Mouse (Mus musculus): ENCODE data around the gene Nepn. TPM values are rescaled to one million over a fixed set of nuclear protein-coding genes. Genes with fewer than 3 reads are reported as not detected.

Gene Nepn
- total RNA-seq, 2 experiments from 2014 or later = not detected

- no peak for ATAC-seq (replicated peaks; ENCODE audit: low FRiP score, low TSS enrichment, poor library complexity, severe bottlenecking)
Observed at GRCm38 (mm10) chr10:52396647-52397046, 7.9 kb downstream of the Nepn start.

GRCm38 (mm10) chr10:52398715-52399114, 9.9 kb downstream of the Nepn start:
- no peak for ATAC-seq (replicated peaks; ENCODE audit: low FRiP score, low TSS enrichment, poor library complexity, severe bottlenecking)

- no peak for ATAC-seq (replicated peaks; ENCODE audit: low FRiP score, low TSS enrichment, poor library complexity, severe bottlenecking)
Observed at GRCm38 (mm10) chr10:52399722-52400121, 10.9 kb downstream of the Nepn start.

- ATAC-seq (replicated peaks; ENCODE audit: low FRiP score, low TSS enrichment, poor library complexity, severe bottlenecking) = no peak
Observed at GRCm38 (mm10) chr10:52405160-52405559, 16.4 kb downstream of the Nepn start.

GRCm38 (mm10) chr10:52407526-52407925, 18.8 kb downstream of the Nepn start:
- ATAC-seq (replicated peaks; ENCODE audit: low FRiP score, low TSS enrichment, poor library complexity, severe bottlenecking) = no peak

GRCm38 (mm10) chr10:52415020-52415419, 26.2 kb downstream of the Nepn start:
- no peak for ATAC-seq (replicated peaks; ENCODE audit: low FRiP score, low TSS enrichment, poor library complexity, severe bottlenecking)

- no peak for ATAC-seq (replicated peaks; ENCODE audit: low FRiP score, low TSS enrichment, poor library complexity, severe bottlenecking)
Observed at GRCm38 (mm10) chr10:52416458-52416857, 27.7 kb downstream of the Nepn start.

- peak; percentile 96 for ATAC-seq (replicated peaks; ENCODE audit: low FRiP score, low TSS enrichment, poor library complexity, severe bottlenecking)
Observed at GRCm38 (mm10) chr10:52417299-52417997, 28.7 kb downstream of the Nepn start, which contains the start of gene Nus1. Gene Nus1, plus strand, starts transcription at chr10:52417547.

GRCm38 (mm10) chr10:52417998-52418860, 29.5 kb downstream of the Nepn start:
- peak; percentile 19 for ATAC-seq (replicated peaks; ENCODE audit: low FRiP score, low TSS enrichment, poor library complexity, severe bottlenecking)

- ATAC-seq (replicated peaks; ENCODE audit: low FRiP score, low TSS enrichment, poor library complexity, severe bottlenecking) = no peak
Observed at GRCm38 (mm10) chr10:52418931-52419330, 30.2 kb downstream of the Nepn start.

GRCm38 (mm10) chr10:52419402-52419801, 30.6 kb downstream of the Nepn start:
- no peak for ATAC-seq (replicated peaks; ENCODE audit: low FRiP score, low TSS enrichment, poor library complexity, severe bottlenecking)

GRCm38 (mm10) chr10:52420526-52420925, 31.8 kb downstream of the Nepn start:
- ATAC-seq (replicated peaks; ENCODE audit: low FRiP score, low TSS enrichment, poor library complexity, severe bottlenecking) = no peak

GRCm38 (mm10) chr10:52421716-52422115, 32.9 kb downstream of the Nepn start:
- no peak for ATAC-seq (replicated peaks; ENCODE audit: low FRiP score, low TSS enrichment, poor library complexity, severe bottlenecking)

- ATAC-seq (replicated peaks; ENCODE audit: low FRiP score, low TSS enrichment, poor library complexity, severe bottlenecking) = peak; percentile 60
Observed at GRCm38 (mm10) chr10:52423097-52423496, 34.3 kb downstream of the Nepn start.

- ATAC-seq (replicated peaks; ENCODE audit: low FRiP score, low TSS enrichment, poor library complexity, severe bottlenecking) = no peak
Observed at GRCm38 (mm10) chr10:52426314-52426980, 37.7 kb downstream of the Nepn start.

- ATAC-seq (replicated peaks; ENCODE audit: low FRiP score, low TSS enrichment, poor library complexity, severe bottlenecking) = no peak
Observed at GRCm38 (mm10) chr10:52427634-52428415, 39.1 kb downstream of the Nepn start.

- no peak for ATAC-seq (replicated peaks; ENCODE audit: low FRiP score, low TSS enrichment, poor library complexity, severe bottlenecking)
Observed at GRCm38 (mm10) chr10:52430953-52431352, 42.2 kb downstream of the Nepn start.

GRCm38 (mm10) chr10:52434836-52435235, 46.1 kb downstream of the Nepn start:
- no peak for ATAC-seq (replicated peaks; ENCODE audit: low FRiP score, low TSS enrichment, poor library complexity, severe bottlenecking)

Measured in megakaryocyte-erythroid progenitor cell, adult 5-6 weeks (primary cell).